In genomic region chr8:70617985-70618384, GRCm38 (mm10) we compare ENCODE assay signal across 11 mouse cellular contexts. TPM values are rescaled to one million over a fixed set of nuclear protein-coding genes. Genes with fewer than 3 reads are reported as not detected.
A peak's percentile ranks its signal among the peaks of the same experiment; 100 is the strongest.
DNase-seq lines count a peak whose midpoint lies in the region; ATAC-seq and TF ChIP-seq lines count a peak whose summit lies in the region.
"Had no signal": no experiment of that assay in that cellular context is flagged by ENCODE, and none has a peak within 500 bp of the region (broad histone marks: within the 10 kb centered on the region; RNA-seq: fewer than 3 reads in every experiment).

No protein-coding gene starts in this region.

- no peaks in the 10 kb centered on the region for H3K9me3 ChIP-seq in lung, postnatal 0 days (ENCODE audit: low read length)
- H3K9me3 ChIP-seq in embryonic facial prominence, embryonic 13.5 days: no peaks in the 10 kb centered on the region
- no peaks in the 10 kb centered on the region for H3K9me3 ChIP-seq in liver, postnatal 0 days (ENCODE audit: low read length)

- H3K4me2 ChIP-seq in lung, postnatal 0 days (replicated peaks; ENCODE audit: low read depth, low read length): no peak overlapping the region
- H3K4me2 ChIP-seq in embryonic facial prominence, embryonic 13.5 days: no peak overlapping the region
- peak overlapping the region; percentile 51 for H3K4me2 ChIP-seq in liver, postnatal 0 days (ENCODE audit: low read depth, low read length)

- H3K27ac ChIP-seq in gastrocnemius, adult 2 months: peak overlapping the region; percentile 49
- H3K27ac ChIP-seq in lung, postnatal 0 days (ENCODE audit: low read length): 0 out of 2 replicates have a peak overlapping the region, but pooled peaks have one; percentile 16
- no peak overlapping the region for H3K27ac ChIP-seq in embryonic facial prominence, embryonic 13.5 days
- H3K27ac ChIP-seq in liver, postnatal 0 days (ENCODE audit: low read depth): peak overlapping the region; percentile 83

- TF ChIP-seq EP300 in lung, postnatal 0 days (IDR thresholded peaks at IDR 0.05): no peak
- TF ChIP-seq EP300 in liver, postnatal 0 days (IDR thresholded peaks at IDR 0.05; ENCODE audit: low read depth): no peak

- H3K36me3 ChIP-seq in lung, postnatal 0 days (ENCODE audit: insufficient read depth, low read length): no peaks in the 10 kb centered on the region
- no peaks in the 10 kb centered on the region for H3K36me3 ChIP-seq in embryonic facial prominence, embryonic 13.5 days
- H3K36me3 ChIP-seq in liver, postnatal 0 days (replicated peaks; ENCODE audit: insufficient read depth, low read length): no peaks in the 10 kb centered on the region

- H3K9ac ChIP-seq in lung, postnatal 0 days (replicated peaks; ENCODE audit: low read depth): no peak overlapping the region
- H3K9ac ChIP-seq in embryonic facial prominence, embryonic 13.5 days: 0 out of 2 replicates have a peak overlapping the region, but pooled peaks have one; percentile 28
- peak overlapping the region; percentile 49 for H3K9ac ChIP-seq in liver, postnatal 0 days (replicated peaks)
- H3K9ac ChIP-seq: forebrain, postnatal 0 days had no signal

- no peaks in the 10 kb centered on the region for H3K4me1 ChIP-seq in lung, postnatal 0 days (ENCODE audit: insufficient read depth, low read depth, low read length)
- peaks cover 6% of the 10 kb centered on the region for H3K4me1 ChIP-seq in embryonic facial prominence, embryonic 13.5 days
- H3K4me1 ChIP-seq in liver, postnatal 0 days (ENCODE audit: insufficient read depth): peaks cover 38% of the 10 kb centered on the region

- WGBS in lung, postnatal 0 days: 79% methylated on average over 11 of the region's 11 CpGs
- WGBS in embryonic facial prominence, embryonic 13.5 days: 78% methylated on average over 11 of the region's 11 CpGs
- WGBS in liver, postnatal 0 days (ENCODE audit: insufficient replicate concordance): 39% methylated on average over 11 of the region's 11 CpGs

- peak overlapping the region; percentile 45 for H3K4me3 ChIP-seq in gastrocnemius, adult 2 months
- H3K4me3 ChIP-seq in lung, postnatal 0 days (ENCODE audit: low read depth, low read length): no peak overlapping the region
- H3K4me3 ChIP-seq in embryonic facial prominence, embryonic 13.5 days: no peak overlapping the region
- H3K4me3 ChIP-seq in liver, postnatal 0 days (ENCODE audit: low read depth, low read length): peak overlapping the region; percentile 16

- ATAC-seq in lung, postnatal 0 days: no peak
- no peak for ATAC-seq in embryonic facial prominence, embryonic 13.5 days (ENCODE audit: insufficient number of reproducible peaks, insufficient read depth, low FRiP score, low TSS enrichment, low read depth)
- ATAC-seq in liver, postnatal 0 days: no peak; the same call in 1 of the 2 replicates
- ATAC-seq: forebrain, postnatal 0 days had no signal

- intact Hi-C loops in gastrocnemius, adult 2 months (cut with DNase I): no loop called here
- intact Hi-C loops in gastrocnemius, postnatal 36 days (cut with DNase I): loop anchor here (5.0 kb wide), 1 partner anchor 34 kb away; no protein-coding TSS in a partner anchor
- intact Hi-C loops in gastrocnemius, postnatal 14 days (cut with DNase I; ENCODE audit: low total_unique reads): loop anchor here (5.0 kb wide), 1 partner anchor 44 kb away; the partner anchor contains the start of gene Pgpep1

- no peak for TF ChIP-seq CTCF in gastrocnemius, adult 2 months (IDR thresholded peaks at IDR 0.05)
- no peak for TF ChIP-seq CTCF in lung, postnatal 0 days (IDR thresholded peaks at IDR 0.05)
- no peak for TF ChIP-seq CTCF in liver, postnatal 0 days (IDR thresholded peaks at IDR 0.05; ENCODE audit: low read depth)

- no peak for DNase-seq in gastrocnemius, adult 2 months
- DNase-seq in gastrocnemius, postnatal 36 days: no peak
- DNase-seq in lung, postnatal 0 days (ENCODE audit: low spot score): no peak
- no peak for DNase-seq in lung, postnatal 25 days (ENCODE audit: low spot score)
- peak; percentile 33 for DNase-seq in liver, postnatal 0 days
- DNase-seq in gastrocnemius, postnatal 10 days: no peak
- DNase-seq in gastrocnemius, postnatal 14 days: no peak
- DNase-seq: B cell, adult 2 months; embryo, embryonic 11 days; forebrain, postnatal 0 days had no signal

- H3K27me3 ChIP-seq in lung, postnatal 0 days (replicated peaks; ENCODE audit: insufficient read depth, low read length): no peaks in the 10 kb centered on the region
- peaks cover 28% of the 10 kb centered on the region for H3K27me3 ChIP-seq in embryonic facial prominence, embryonic 13.5 days
- no peaks in the 10 kb centered on the region for H3K27me3 ChIP-seq in liver, postnatal 0 days (ENCODE audit: insufficient read depth, low read length)

RNA-seq across cellular contexts. Expression of gene Lrrc25, which starts 2.0 kb away (rescaled TPM):
- under 1 TPM; 0.42 to 0.48 TPM for total RNA-seq in gastrocnemius, adult 2 months (2021)
- total RNA-seq in gastrocnemius, postnatal 36 days (2021): under 1 TPM; 0.38 to 0.64 TPM
- polyA plus RNA-seq in lung, postnatal 0 days (2015; fragmentation: Nextera tagmentation; extraction: Ambion mirVana): 4.2 TPM in 2 replicates
- 1.9 TPM in 2 replicates for polyA plus RNA-seq in embryonic facial prominence, embryonic 13.5 days (2015; fragmentation: Nextera tagmentation; extraction: Ambion mirVana)
- 9.8 and 10.4 TPM in 2 replicates for polyA plus RNA-seq in liver, postnatal 0 days (2015; fragmentation: Nextera tagmentation; extraction: Ambion mirVana)
- total RNA-seq in gastrocnemius, postnatal 10 days (2021): 1 to 10 TPM; 1.2 to 3.0 TPM
- under 1 TPM; 0.53 to 0.88 TPM for total RNA-seq in gastrocnemius, postnatal 14 days (2021)

RNA-seq across cellular contexts. Expression of gene Ssbp4, which starts 9.3 kb away (rescaled TPM):
- 10 to 100 TPM in 1 of 2 experiments, 1 to 10 TPM in 1; 9.2 to 14.4 TPM for total RNA-seq in gastrocnemius, adult 2 months (2021)
- total RNA-seq in gastrocnemius, postnatal 36 days (2021): 10 to 100 TPM; 12.5 to 15.9 TPM
- polyA plus RNA-seq in lung, postnatal 0 days (2015; fragmentation: Nextera tagmentation; extraction: Ambion mirVana): 117 and 125 TPM in 2 replicates
- 100 and 107 TPM in 2 replicates for polyA plus RNA-seq in embryonic facial prominence, embryonic 13.5 days (2015; fragmentation: Nextera tagmentation; extraction: Ambion mirVana)
- 32.5 and 35.4 TPM in 2 replicates for polyA plus RNA-seq in liver, postnatal 0 days (2015; fragmentation: Nextera tagmentation; extraction: Ambion mirVana)
- total RNA-seq in gastrocnemius, postnatal 10 days (2021): 10 to 100 TPM; 31.1 to 40.1 TPM
- total RNA-seq in gastrocnemius, postnatal 14 days (2021): 10 to 100 TPM; 22.9 to 25.7 TPM

RNA-seq across cellular contexts. Expression of gene Gdf15, which starts 14.3 kb away (rescaled TPM):
- under 1 TPM in 1 of 2 experiments, not detected in 1; 0.28 TPM for total RNA-seq in gastrocnemius, adult 2 months (2021)
- under 1 TPM in 1 of 2 experiments, not detected in 1; 0.18 TPM for total RNA-seq in gastrocnemius, postnatal 36 days (2021)
- 1.3 and 2.3 TPM in 2 replicates for polyA plus RNA-seq in lung, postnatal 0 days (2015; fragmentation: Nextera tagmentation; extraction: Ambion mirVana)
- polyA plus RNA-seq in embryonic facial prominence, embryonic 13.5 days (2015; fragmentation: Nextera tagmentation; extraction: Ambion mirVana): 0.14 and 0.22 TPM in 2 replicates
- 2.1 and 2.3 TPM in 2 replicates for polyA plus RNA-seq in liver, postnatal 0 days (2015; fragmentation: Nextera tagmentation; extraction: Ambion mirVana)
- total RNA-seq in gastrocnemius, postnatal 10 days (2021): not detected
- not detected for total RNA-seq in gastrocnemius, postnatal 14 days (2021)

RNA-seq across cellular contexts. Expression of gene Isyna1, which starts 23.8 kb away (rescaled TPM):
- total RNA-seq in gastrocnemius, adult 2 months (2021): 1 to 10 TPM; 3.2 to 4.3 TPM
- 1 to 10 TPM; 4.1 to 5.1 TPM for total RNA-seq in gastrocnemius, postnatal 36 days (2021)
- polyA plus RNA-seq in lung, postnatal 0 days (2015; fragmentation: Nextera tagmentation; extraction: Ambion mirVana): 49.1 and 57.8 TPM in 2 replicates
- polyA plus RNA-seq in embryonic facial prominence, embryonic 13.5 days (2015; fragmentation: Nextera tagmentation; extraction: Ambion mirVana): 153 and 166 TPM in 2 replicates
- 18.8 and 21.6 TPM in 2 replicates for polyA plus RNA-seq in liver, postnatal 0 days (2015; fragmentation: Nextera tagmentation; extraction: Ambion mirVana)
- 10 to 100 TPM; 30.0 to 31.6 TPM for total RNA-seq in gastrocnemius, postnatal 10 days (2021)
- 10 to 100 TPM; 18.7 to 24.7 TPM for total RNA-seq in gastrocnemius, postnatal 14 days (2021)

RNA-seq across cellular contexts. Expression of gene Pgpep1, which starts 42.2 kb away (rescaled TPM):
- total RNA-seq in gastrocnemius, adult 2 months (2021): 10 to 100 TPM in 1 of 2 experiments, 1 to 10 TPM in 1; 9.3 to 22.5 TPM
- total RNA-seq in gastrocnemius, postnatal 36 days (2021): 10 to 100 TPM; 11.1 to 15.9 TPM
- polyA plus RNA-seq in lung, postnatal 0 days (2015; fragmentation: Nextera tagmentation; extraction: Ambion mirVana): 32.9 and 34.4 TPM in 2 replicates
- polyA plus RNA-seq in embryonic facial prominence, embryonic 13.5 days (2015; fragmentation: Nextera tagmentation; extraction: Ambion mirVana): 50.5 and 63.1 TPM in 2 replicates
- 31.0 and 32.2 TPM in 2 replicates for polyA plus RNA-seq in liver, postnatal 0 days (2015; fragmentation: Nextera tagmentation; extraction: Ambion mirVana)
- total RNA-seq in gastrocnemius, postnatal 10 days (2021): 10 to 100 TPM; 22.5 to 23.4 TPM
- 10 to 100 TPM; 18.2 to 21.6 TPM for total RNA-seq in gastrocnemius, postnatal 14 days (2021)

Comparison
In these comparisons a context has a peak if more than half of its experiments do, and no peak if none do; other contexts are left out.
1. H3K4me3 ChIP-seq: peak in gastrocnemius, adult 2 months (single experiment) and liver, postnatal 0 days (single experiment); none in lung, postnatal 0 days (single experiment) and embryonic facial prominence, embryonic 13.5 days (single experiment).